Mouse (Mus musculus): ENCODE data around the gene Olfr648. TPM values are rescaled to one million over a fixed set of nuclear protein-coding genes. Genes with fewer than 3 reads are reported as not detected.

Gene Olfr648
- polyA plus RNA-seq (2015; fragmentation: Nextera tagmentation; extraction: Ambion mirVana) = 0.11 and 0.20 TPM in 2 replicates

GRCm38 (mm10) chr7:104183292-104183691 lies at the start of gene Olfr648:
TSS of gene Olfr648 (minus strand) at chr7:104183392.
- Histone ChIP-seq H3K4me1 (ENCODE audit: control insufficient read depth, insufficient read depth, low read length) (no peaks in the 10 kb centered on the region), H3K9ac (ENCODE audit: low read depth, low read length) (no peak within 1 kb of the TSS), H3K4me2 (ENCODE audit: low read depth, low read length) (no peak within 1 kb of the TSS), H3K9me3 (ENCODE audit: control insufficient read depth, low read length) (no peaks in the 10 kb centered on the region), H3K27me3 (replicated peaks; ENCODE audit: control insufficient read depth, insufficient read depth, low read length) (no peaks in the 10 kb centered on the region), H3K27ac (ENCODE audit: low read length) (no peak within 1 kb of the TSS), H3K4me3 (ENCODE audit: low read length) (no peak within 1 kb of the TSS), H3K36me3 (ENCODE audit: control insufficient read depth, insufficient read depth, low read length) (no peaks in the 10 kb centered on the region)
- 75% methylated on average over 2 of the region's 2 CpGs for WGBS
- no peak for ATAC-seq

GRCm38 (mm10) chr7:104231203-104231602 lies 48.0 kb upstream of the Olfr648 start:
- no peak for ATAC-seq
- 38% methylated on average over 2 of the region's 2 CpGs for WGBS
- no peak overlapping the region for H3K27ac ChIP-seq (ENCODE audit: low read length)

GRCm38 (mm10) chr7:104218701-104219569 lies 35.7 kb upstream of the Olfr648 start, which contains the start of gene Trim6:
TSS of gene Trim6 (plus strand) at chr7:104218793.
- 5% methylated on average over 37 of the region's 37 CpGs for WGBS

More at GRCm38 (mm10) chr7:104231203-104231602, 48.0 kb upstream of the Olfr648 start:
- no peaks in the 10 kb centered on the region for H3K4me1 ChIP-seq (ENCODE audit: control insufficient read depth, insufficient read depth, low read length)
- H3K4me2 ChIP-seq (ENCODE audit: low read depth, low read length) = no peak overlapping the region
- no peaks in the 10 kb centered on the region for H3K36me3 ChIP-seq (ENCODE audit: control insufficient read depth, insufficient read depth, low read length)
- H3K9ac ChIP-seq (ENCODE audit: low read depth, low read length) = no peak overlapping the region
- H3K9me3 ChIP-seq (ENCODE audit: control insufficient read depth, low read length) = no peaks in the 10 kb centered on the region
- no peaks in the 10 kb centered on the region for H3K27me3 ChIP-seq (replicated peaks; ENCODE audit: control insufficient read depth, insufficient read depth, low read length)
- H3K4me3 ChIP-seq (ENCODE audit: low read length) = no peak overlapping the region

GRCm38 (mm10) chr7:104217881-104218280 lies 34.7 kb upstream of the Olfr648 start:
- Histone ChIP-seq H3K4me3 (ENCODE audit: low read length) (no peak overlapping the region), H3K27ac (ENCODE audit: low read length) (no peak overlapping the region), H3K36me3 (ENCODE audit: control insufficient read depth, insufficient read depth, low read length) (no peaks in the 10 kb centered on the region), H3K4me1 (ENCODE audit: control insufficient read depth, insufficient read depth, low read length) (peaks cover 5% of the 10 kb centered on the region), H3K4me2 (ENCODE audit: low read depth, low read length) (no peak overlapping the region), H3K9ac (ENCODE audit: low read depth, low read length) (no peak overlapping the region), H3K27me3 (replicated peaks; ENCODE audit: control insufficient read depth, insufficient read depth, low read length) (no peaks in the 10 kb centered on the region), H3K9me3 (ENCODE audit: control insufficient read depth, low read length) (no peaks in the 10 kb centered on the region)
- WGBS = 73% methylated on average over 2 of the region's 2 CpGs
- 0 out of 2 replicates have a peak, but pooled peaks have one; percentile 38 for ATAC-seq

More at GRCm38 (mm10) chr7:104218701-104219569, 35.7 kb upstream of the Olfr648 start, which contains the start of gene Trim6:
- no peaks in the 10 kb centered on the region for H3K36me3 ChIP-seq (ENCODE audit: control insufficient read depth, insufficient read depth, low read length)
- H3K4me2 ChIP-seq (ENCODE audit: low read depth, low read length) = peak within 1 kb of the TSS; percentile 78
- peaks cover 5% of the 10 kb centered on the region for H3K4me1 ChIP-seq (ENCODE audit: control insufficient read depth, insufficient read depth, low read length)
- H3K9ac ChIP-seq (ENCODE audit: low read depth, low read length) = peak within 1 kb of the TSS; percentile 68
- peak; percentile 87 for ATAC-seq
- peak within 1 kb of the TSS; percentile 46 for H3K4me3 ChIP-seq (ENCODE audit: low read length)
- no peaks in the 10 kb centered on the region for H3K27me3 ChIP-seq (replicated peaks; ENCODE audit: control insufficient read depth, insufficient read depth, low read length)
- H3K9me3 ChIP-seq (ENCODE audit: control insufficient read depth, low read length) = no peaks in the 10 kb centered on the region
- peak within 1 kb of the TSS; percentile 23; the same call in 1 of the 2 replicates for H3K27ac ChIP-seq (ENCODE audit: low read length)

- WGBS = 29% methylated on average over 1 of the region's 1 CpGs
- Histone ChIP-seq H3K27me3 (replicated peaks; ENCODE audit: control insufficient read depth, insufficient read depth, low read length) (no peaks in the 10 kb centered on the region), H3K9me3 (ENCODE audit: control insufficient read depth, low read length) (no peaks in the 10 kb centered on the region), H3K9ac (ENCODE audit: low read depth, low read length) (no peak overlapping the region), H3K4me1 (ENCODE audit: control insufficient read depth, insufficient read depth, low read length) (peaks cover 5% of the 10 kb centered on the region), H3K4me2 (ENCODE audit: low read depth, low read length) (no peak overlapping the region), H3K27ac (ENCODE audit: low read length) (no peak overlapping the region), H3K4me3 (ENCODE audit: low read length) (no peak overlapping the region), H3K36me3 (ENCODE audit: control insufficient read depth, insufficient read depth, low read length) (no peaks in the 10 kb centered on the region)
- ATAC-seq = no peak
Measured at GRCm38 (mm10) chr7:104216011-104216535, 32.9 kb upstream of the Olfr648 start.

GRCm38 (mm10) chr7:104206197-104206596 lies 23.0 kb upstream of the Olfr648 start:
- 94% methylated on average over 7 of the region's 7 CpGs for WGBS
- Histone ChIP-seq H3K4me3 (ENCODE audit: low read length) (no peak overlapping the region), H3K27ac (ENCODE audit: low read length) (no peak overlapping the region), H3K4me1 (ENCODE audit: control insufficient read depth, insufficient read depth, low read length) (no peaks in the 10 kb centered on the region), H3K9ac (ENCODE audit: low read depth, low read length) (no peak overlapping the region), H3K27me3 (replicated peaks; ENCODE audit: control insufficient read depth, insufficient read depth, low read length) (no peaks in the 10 kb centered on the region), H3K36me3 (ENCODE audit: control insufficient read depth, insufficient read depth, low read length) (no peaks in the 10 kb centered on the region), H3K4me2 (ENCODE audit: low read depth, low read length) (no peak overlapping the region), H3K9me3 (ENCODE audit: control insufficient read depth, low read length) (no peaks in the 10 kb centered on the region)
- no peak for ATAC-seq

- ATAC-seq = peak; percentile 91
- Histone ChIP-seq H3K27ac (ENCODE audit: low read length) (no peak overlapping the region), H3K4me3 (ENCODE audit: low read length) (no peak overlapping the region), H3K4me2 (ENCODE audit: low read depth, low read length) (no peak overlapping the region), H3K9me3 (ENCODE audit: control insufficient read depth, low read length) (no peaks in the 10 kb centered on the region), H3K4me1 (ENCODE audit: control insufficient read depth, insufficient read depth, low read length) (no peaks in the 10 kb centered on the region), H3K27me3 (replicated peaks; ENCODE audit: control insufficient read depth, insufficient read depth, low read length) (no peaks in the 10 kb centered on the region), H3K36me3 (ENCODE audit: control insufficient read depth, insufficient read depth, low read length) (no peaks in the 10 kb centered on the region), H3K9ac (ENCODE audit: low read depth, low read length) (no peak overlapping the region)
- 6% methylated on average over 5 of the region's 5 CpGs for WGBS
Measured at GRCm38 (mm10) chr7:104199822-104200221, 16.6 kb upstream of the Olfr648 start.

- Histone ChIP-seq H3K27ac (ENCODE audit: low read length) (no peak within 1 kb of the TSS), H3K4me3 (ENCODE audit: low read length) (no peak within 1 kb of the TSS), H3K9me3 (ENCODE audit: control insufficient read depth, low read length) (no peaks in the 10 kb centered on the region), H3K4me2 (ENCODE audit: low read depth, low read length) (no peak within 1 kb of the TSS), H3K4me1 (ENCODE audit: control insufficient read depth, insufficient read depth, low read length) (no peaks in the 10 kb centered on the region), H3K9ac (ENCODE audit: low read depth, low read length) (no peak within 1 kb of the TSS), H3K27me3 (replicated peaks; ENCODE audit: control insufficient read depth, insufficient read depth, low read length) (no peaks in the 10 kb centered on the region), H3K36me3 (ENCODE audit: control insufficient read depth, insufficient read depth, low read length) (no peaks in the 10 kb centered on the region)
- ATAC-seq = no peak
- 78% methylated on average over 6 of the region's 6 CpGs for WGBS
Measured at GRCm38 (mm10) chr7:104195885-104196284, 12.7 kb upstream of the Olfr648 start, which contains the start of gene Olfr649. TSS of gene Olfr649 (minus strand) at chr7:104195985.

GRCm38 (mm10) chr7:104191275-104191674 lies 8.1 kb upstream of the Olfr648 start:
- ATAC-seq = no peak
- H3K4me2 ChIP-seq (ENCODE audit: low read depth, low read length) = no peak overlapping the region
- H3K9me3 ChIP-seq (ENCODE audit: control insufficient read depth, low read length) = no peaks in the 10 kb centered on the region
- H3K36me3 ChIP-seq (ENCODE audit: control insufficient read depth, insufficient read depth, low read length) = no peaks in the 10 kb centered on the region
- 55% methylated on average over 9 of the region's 9 CpGs for WGBS
- H3K4me1 ChIP-seq (ENCODE audit: control insufficient read depth, insufficient read depth, low read length) = no peaks in the 10 kb centered on the region
- H3K9ac ChIP-seq (ENCODE audit: low read depth, low read length) = no peak overlapping the region
- H3K27me3 ChIP-seq (replicated peaks; ENCODE audit: control insufficient read depth, insufficient read depth, low read length) = no peaks in the 10 kb centered on the region
- H3K4me3 ChIP-seq (ENCODE audit: low read length) = no peak overlapping the region
- no peak overlapping the region for H3K27ac ChIP-seq (ENCODE audit: low read length)

Measured in intestine, embryonic 16.5 days (tissue).